Mouse (Mus musculus): Measurements from ENCODE around the gene Grk6.

DNA sequence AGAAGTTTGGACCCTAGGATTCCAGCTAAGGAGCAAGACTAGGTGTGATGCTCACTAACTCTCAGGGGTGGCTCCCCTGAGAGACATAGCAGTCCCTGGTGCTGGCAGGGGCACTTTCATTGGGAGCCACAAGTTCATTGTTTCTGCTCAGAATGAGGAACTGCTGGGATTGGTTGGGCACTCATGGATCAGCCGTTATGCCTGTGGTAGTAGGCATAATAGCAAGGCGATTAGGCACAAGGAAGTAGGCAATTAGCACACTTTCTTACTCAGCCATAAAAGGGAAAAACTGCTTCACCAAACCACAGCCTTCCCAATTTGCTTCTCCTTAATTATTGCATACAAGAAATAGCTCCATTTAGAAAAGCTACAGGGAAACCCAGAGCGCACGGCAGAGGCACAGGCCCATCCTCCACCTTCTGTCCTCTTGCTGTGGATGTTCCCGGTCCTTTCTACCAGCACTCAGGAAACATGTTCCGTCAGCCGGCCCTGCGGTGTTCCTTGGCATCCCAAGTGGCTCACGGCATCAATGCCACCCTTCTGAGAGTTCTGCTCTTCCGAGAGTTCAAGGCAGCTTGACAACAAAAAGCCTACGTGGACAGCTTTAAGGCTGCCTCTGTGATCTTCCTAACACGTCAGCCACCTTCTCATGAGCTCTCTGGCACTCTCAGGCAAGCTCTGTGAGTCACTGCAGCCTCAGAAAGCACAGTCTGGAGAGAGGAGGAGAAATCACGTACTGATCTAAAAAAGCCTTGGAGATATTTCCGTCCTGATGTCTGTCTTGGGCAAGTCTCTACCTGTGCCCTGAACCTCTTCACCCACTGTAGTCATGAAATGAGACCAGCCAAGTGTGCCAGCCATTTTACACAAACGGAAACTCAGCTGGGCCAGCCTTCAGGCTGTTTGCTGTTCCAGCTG, 40.7 kb upstream of the Grk6 start:
- TF ChIP-seq CTCF (IDR thresholded peaks at IDR 0.05; ENCODE audit: low read depth, low read length) (no peak), POLR2A (IDR thresholded peaks at IDR 0.05; ENCODE audit: extremely low read depth, insufficient read depth, low read length) (no peak)

Data from liver, adult 2 months (tissue).